Comparison of ENCODE assay signal across 27 mouse cellular contexts in genomic region chr10:84901676-84902075, GRCm38 (mm10). TPM values are rescaled to one million over a fixed set of nuclear protein-coding genes. Genes with fewer than 3 reads are reported as not detected.
DNase-seq lines count a peak whose midpoint lies in the region; ATAC-seq and TF ChIP-seq lines count a peak whose summit lies in the region.
"Had no signal": no experiment of that assay in that cellular context is flagged by ENCODE, and none has a peak within 500 bp of the region (broad histone marks: within the 10 kb centered on the region; RNA-seq: fewer than 3 reads in every experiment).

No protein-coding gene starts in this region.

- peak; percentile 42 for DNase-seq in gastrocnemius, adult 18-20 months (ENCODE audit: low spot score)
- no peak for DNase-seq in gastrocnemius, postnatal 4 days (ENCODE audit: low spot score in 2 of 2)
- DNase-seq in heart, adult 2 months, result peak in 1 of 2 experiments; percentile 24
- peak; percentile 93 for DNase-seq in adipocyte (ENCODE audit: low spot score)
- peak; percentile 10 for DNase-seq in adrenal gland, postnatal 25 days
- DNase-seq in kidney, postnatal 4 days, result no peak
- DNase-seq: B cell, adult 2 months; cerebellum, adult 11 months; cerebellum, adult 9-10 months; cerebellum, postnatal 36 days; kidney, adult 8-10 months; liver, postnatal 0 days; lung, postnatal 36 days; right cerebral cortex, postnatal 4 days; thymus, adult 2 months; thymus, postnatal 4 days had no signal

- H3K4me3 ChIP-seq in heart, adult 2 months, result no peak overlapping the region
- H3K4me3 ChIP-seq in heart, embryonic 12.5 days, result no peak overlapping the region
- H3K4me3 ChIP-seq: forebrain, embryonic 15.5 days; hindbrain, embryonic 13.5 days; limb, embryonic 12.5 days; liver, embryonic 12.5 days; megakaryocyte, embryonic 14.5 days; midbrain, embryonic 12.5 days; myocyte; neural tube, embryonic 13.5 days had no signal

- no peak for ATAC-seq in heart, embryonic 12.5 days (ENCODE audit: insufficient number of reproducible peaks, low FRiP score)
- ATAC-seq: forebrain, embryonic 15.5 days; intestine, embryonic 16.5 days; liver, embryonic 12.5 days; liver, postnatal 0 days had no signal

- no peaks in the 10 kb centered on the region for H3K79me2 ChIP-seq in heart, adult 2 months (replicated peaks; ENCODE audit: control insufficient read depth, insufficient read depth, low read length)

- H3K9ac ChIP-seq in heart, adult 2 months (ENCODE audit: low read depth, low read length), result no peak overlapping the region
- no peak overlapping the region for H3K9ac ChIP-seq in heart, embryonic 12.5 days
- H3K9ac ChIP-seq: forebrain, embryonic 15.5 days; hindbrain, embryonic 13.5 days; limb, embryonic 12.5 days; liver, embryonic 12.5 days; liver, postnatal 0 days; midbrain, embryonic 12.5 days; neural tube, embryonic 13.5 days had no signal

- H3K9me3 ChIP-seq in heart, embryonic 12.5 days (replicated peaks), result no peaks in the 10 kb centered on the region
- H3K9me3 ChIP-seq: forebrain, embryonic 15.5 days; hindbrain, embryonic 13.5 days; limb, embryonic 12.5 days; liver, embryonic 12.5 days; megakaryocyte, embryonic 14.5 days; midbrain, embryonic 12.5 days; neural tube, embryonic 13.5 days had no signal

- H3K4me1 ChIP-seq in heart, adult 2 months (ENCODE audit: control insufficient read depth, insufficient read depth, low read length), result peaks cover 3% of the 10 kb centered on the region; the same call in 1 of the 2 replicates
- H3K4me1 ChIP-seq in heart, embryonic 12.5 days (replicated peaks), result peaks cover 51% of the 10 kb centered on the region

- no peaks in the 10 kb centered on the region for H3K27me3 ChIP-seq in heart, adult 2 months (ENCODE audit: control insufficient read depth, insufficient read depth, low read length)
- no peaks in the 10 kb centered on the region for H3K27me3 ChIP-seq in heart, embryonic 12.5 days (replicated peaks)
- H3K27me3 ChIP-seq: forebrain, embryonic 15.5 days; hindbrain, embryonic 13.5 days; limb, embryonic 12.5 days; liver, embryonic 12.5 days; megakaryocyte, embryonic 14.5 days; midbrain, embryonic 12.5 days; neural tube, embryonic 13.5 days had no signal

- TF ChIP-seq EP300 in heart, adult 2 months (IDR thresholded peaks at IDR 0.05; ENCODE audit: insufficient read depth, low read depth, low read length), result no peak

- no peak for TF ChIP-seq POLR2A in heart, adult 2 months (IDR thresholded peaks at IDR 0.05; ENCODE audit: insufficient read depth, low read depth, low read length)

- no peaks in the 10 kb centered on the region for H3K36me3 ChIP-seq in heart, adult 2 months (ENCODE audit: control insufficient read depth, insufficient read depth, low read length)
- no peaks in the 10 kb centered on the region for H3K36me3 ChIP-seq in heart, embryonic 12.5 days
- H3K36me3 ChIP-seq: forebrain, embryonic 15.5 days; limb, embryonic 12.5 days; liver, embryonic 12.5 days had no signal

- WGBS in heart, adult 2 months, result 63% methylated on average over 5 of the region's 5 CpGs
- 61% methylated on average over 5 of the region's 5 CpGs for WGBS in heart, embryonic 12.5 days

- peak overlapping the region; percentile 6; the same call in 1 of the 2 replicates for H3K27ac ChIP-seq in heart, adult 2 months
- H3K27ac ChIP-seq in heart, embryonic 12.5 days (ENCODE audit: poor library complexity, severe bottlenecking), result no peak overlapping the region
- H3K27ac ChIP-seq: forebrain, embryonic 15.5 days; hindbrain, embryonic 13.5 days; kidney, postnatal 0 days; limb, embryonic 12.5 days; liver, embryonic 12.5 days; midbrain, embryonic 12.5 days; neural tube, embryonic 13.5 days had no signal

- TF ChIP-seq CTCF in heart, adult 2 months (IDR thresholded peaks at IDR 0.05), result no peak

- intact Hi-C loops in heart, adult 2 months (cut with DNase I), result no loop called here

- H3K4me2 ChIP-seq in heart, embryonic 12.5 days, result no peak overlapping the region
- H3K4me2 ChIP-seq: forebrain, embryonic 15.5 days; hindbrain, embryonic 13.5 days; limb, embryonic 12.5 days; liver, embryonic 12.5 days; midbrain, embryonic 12.5 days; neural tube, embryonic 13.5 days had no signal

RNA-seq across cellular contexts. Expression of gene Ric8b, which starts 15.7 kb away (rescaled TPM):
- 10 to 100 TPM; 44.8 to 46.4 TPM for total RNA-seq in gastrocnemius, adult 18-20 months (2021)
- 10 to 100 TPM; 44.9 to 50.1 TPM for total RNA-seq in gastrocnemius, postnatal 4 days (2021)
- total RNA-seq in heart, adult 2 months (2021), result 10 to 100 TPM; 36.5 to 42.1 TPM
- polyA plus RNA-seq in heart, adult 2 months (2012; rRNA removed), result 20.5 and 34.6 TPM in 2 replicates
- 20.7 and 20.8 TPM in 2 replicates for polyA plus RNA-seq in heart, embryonic 12.5 days (2016; fragmentation: Nextera tagmentation; extraction: Ambion mirVana)
- total RNA-seq in adrenal gland, postnatal 25 days (2021), result 32.3 and 35.6 TPM in 2 replicates

Comparison
In these comparisons a context has a peak if more than half of its experiments do, and no peak if none do; other contexts are left out.
1. DNase-seq: peak in gastrocnemius, adult 18-20 months (single experiment), adipocyte (single experiment) and adrenal gland, postnatal 25 days (single experiment); none in gastrocnemius, postnatal 4 days (0 of 2) and kidney, postnatal 4 days (0 of 2).